In the genomic region with DNA sequence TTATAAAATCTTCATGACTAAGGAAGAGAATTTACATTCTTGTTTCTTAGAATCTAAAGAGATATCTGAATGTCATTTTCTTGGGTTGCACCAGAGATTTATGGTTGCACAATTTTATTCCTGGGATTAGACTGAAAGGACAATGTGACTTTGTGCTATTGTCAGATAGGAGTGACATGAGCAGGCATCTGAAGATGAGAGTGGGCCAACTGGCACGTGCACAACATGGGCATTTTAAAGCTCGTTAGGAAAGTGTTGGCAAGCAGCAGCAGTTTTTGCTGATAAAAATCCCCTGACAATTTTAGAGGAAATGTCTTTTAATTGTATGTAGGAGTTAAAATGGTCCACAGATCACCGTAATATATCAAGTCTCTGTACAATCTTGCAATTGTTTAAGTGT, we compare ENCODE assay signal across 13 mouse cellular contexts.
"Had no signal": no experiment of that assay in that cellular context is flagged by ENCODE, and none has a peak within 500 bp of the region (broad histone marks: within the 10 kb centered on the region; RNA-seq: fewer than 3 reads in every experiment).

No protein-coding gene starts in this region.

- H3K27me3 ChIP-seq: limb, embryonic 15.5 days; liver, embryonic 12.5 days had no signal

- H3K4me1 ChIP-seq: limb, embryonic 15.5 days; liver, embryonic 12.5 days; midbrain, embryonic 10.5 days had no signal

- H3K4me2 ChIP-seq: limb, embryonic 15.5 days; liver, embryonic 12.5 days; lung, embryonic 14.5 days had no signal

- DNase-seq: kidney, postnatal 10 days; lung, embryonic 14.5 days; lung, postnatal 10 days; lung, postnatal 4 days; retina, postnatal 1 day; right cerebral cortex, postnatal 4 days; spleen, adult 18-20 months; thymus, adult 18-20 months; thymus, postnatal 14 days had no signal

- H3K36me3 ChIP-seq: limb, embryonic 15.5 days; liver, embryonic 12.5 days; midbrain, embryonic 10.5 days had no signal

- ATAC-seq: liver, embryonic 12.5 days had no signal

- H3K4me3 ChIP-seq: limb, embryonic 15.5 days; liver, embryonic 12.5 days; midbrain, embryonic 10.5 days; myocyte had no signal

- H3K9ac ChIP-seq: limb, embryonic 15.5 days; liver, embryonic 12.5 days; lung, embryonic 14.5 days had no signal

- H3K9me3 ChIP-seq: limb, embryonic 15.5 days; liver, embryonic 12.5 days; midbrain, embryonic 10.5 days had no signal

- H3K27ac ChIP-seq: limb, embryonic 15.5 days; liver, embryonic 12.5 days; midbrain, embryonic 10.5 days had no signal
